ENCODE assay signal across 9 mouse cellular contexts in genomic region chr5:31294964-31295605, GRCm38 (mm10). TPM values are rescaled to one million over a fixed set of nuclear protein-coding genes. Genes with fewer than 3 reads are reported as not detected.
A peak's percentile ranks its signal among the peaks of the same experiment; 100 is the strongest.
DNase-seq lines count a peak whose midpoint lies in the region; ATAC-seq and TF ChIP-seq lines count a peak whose summit lies in the region.
"Had no signal": no experiment of that assay in that cellular context is flagged by ENCODE, and none has a peak within 500 bp of the region (broad histone marks: within the 10 kb centered on the region; RNA-seq: fewer than 3 reads in every experiment).

No protein-coding gene starts in this region.

- H3K79me3 ChIP-seq in C2C12 (ENCODE audit: low read depth) = no peaks in the 10 kb centered on the region

- peak overlapping the region; percentile 26 for H3K4me3 ChIP-seq in C2C12 (ENCODE audit: insufficient read depth, poor library complexity, severe bottlenecking)
- H3K4me3 ChIP-seq in hindbrain, postnatal 0 days (ENCODE audit: low read length) = peak overlapping the region; percentile 85
- H3K4me3 ChIP-seq in midbrain, postnatal 0 days (ENCODE audit: low read depth, low read length) = peak overlapping the region; percentile 93

- H3ac ChIP-seq in C2C12 (ENCODE audit: control insufficient read depth, insufficient read length, low read depth) = peak overlapping the region; percentile 59

- peak overlapping the region; percentile 95 for H3K9ac ChIP-seq in hindbrain, postnatal 0 days (replicated peaks; ENCODE audit: low read length)
- H3K9ac ChIP-seq in midbrain, postnatal 0 days (replicated peaks; ENCODE audit: low read length, poor library complexity, severe bottlenecking) = peak overlapping the region; percentile 95

- intact Hi-C loops in left cerebral cortex, postnatal 4 days (cut with DNase I) = loop anchor here (5.0 kb wide), 1 partner anchor 157 kb away; the partner anchor contains the start of gene Zfp512

- H3K27ac ChIP-seq in hindbrain, postnatal 0 days = peak overlapping the region; percentile 89
- peak overlapping the region; percentile 82 for H3K27ac ChIP-seq in midbrain, postnatal 0 days (ENCODE audit: low read depth, low read length)

- peaks cover 16% of the 10 kb centered on the region for H3K27me3 ChIP-seq in C2C12 (ENCODE audit: control insufficient read depth, insufficient read depth, insufficient read length)
- no peaks in the 10 kb centered on the region for H3K27me3 ChIP-seq in hindbrain, postnatal 0 days (ENCODE audit: insufficient read depth, low read length)
- no peaks in the 10 kb centered on the region for H3K27me3 ChIP-seq in midbrain, postnatal 0 days (ENCODE audit: insufficient read depth, low read length)

- peak overlapping the region; percentile 91 for H3K4me2 ChIP-seq in hindbrain, postnatal 0 days (ENCODE audit: low read depth, low read length)
- H3K4me2 ChIP-seq in midbrain, postnatal 0 days (ENCODE audit: low read depth, low read length, poor library complexity, severe bottlenecking) = peak overlapping the region; percentile 92

- H3K36me3 ChIP-seq in C2C12 (ENCODE audit: control insufficient read depth, insufficient read depth) = no peaks in the 10 kb centered on the region
- H3K36me3 ChIP-seq in hindbrain, postnatal 0 days (ENCODE audit: insufficient read depth, low read length) = peaks cover 17% of the 10 kb centered on the region; the same call in 1 of the 2 replicates
- H3K36me3 ChIP-seq in midbrain, postnatal 0 days (ENCODE audit: insufficient read depth, low read length) = peaks cover 5% of the 10 kb centered on the region; the same call in 1 of the 2 replicates

- H3K79me2 ChIP-seq in C2C12 (ENCODE audit: control insufficient read depth, insufficient read depth) = no peaks in the 10 kb centered on the region

- peak; percentile 12 for DNase-seq in gastrocnemius, postnatal 10 days
- DNase-seq in gastrocnemius, adult 8-10 months (ENCODE audit: low spot score in 2 of 2) = no peak
- peak; percentile 38 to 44 for DNase-seq in cerebellum, postnatal 25 days
- DNase-seq in hindbrain, postnatal 0 days (ENCODE audit: low spot score) = peak; percentile 36
- DNase-seq in midbrain, postnatal 0 days (ENCODE audit: low spot score) = peak; percentile 4
- DNase-seq in left cerebral cortex, postnatal 4 days = no peak
- no peak for DNase-seq in urinary bladder, postnatal 4 days (ENCODE audit: low spot score in 2 of 2)

- WGBS in hindbrain, postnatal 0 days = 6% methylated on average over 29 of the region's 29 CpGs
- 5% methylated on average over 29 of the region's 29 CpGs for WGBS in midbrain, postnatal 0 days

- no peak; the same call in 1 of the 2 replicates for ATAC-seq in hindbrain, postnatal 0 days
- ATAC-seq in midbrain, postnatal 0 days (ENCODE audit: low FRiP score) = peak; percentile 22; the same call in 1 of the 2 replicates

- no peak for TF ChIP-seq CTCF in C2C12 (IDR thresholded peaks at IDR 0.05; ENCODE audit: control insufficient read depth, insufficient read depth, insufficient read length)
- peak; percentile 24; the same call in 1 of the 2 replicates for TF ChIP-seq CTCF in hindbrain, postnatal 0 days (IDR thresholded peaks at IDR 0.05; ENCODE audit: low read depth)
- TF ChIP-seq CTCF in midbrain, postnatal 0 days (IDR thresholded peaks at IDR 0.05) = peak; percentile 32

- H3K9me3 ChIP-seq in hindbrain, postnatal 0 days (ENCODE audit: low read length) = no peaks in the 10 kb centered on the region
- H3K9me3 ChIP-seq in midbrain, postnatal 0 days (ENCODE audit: low read length) = no peaks in the 10 kb centered on the region

- H3K4me1 ChIP-seq in hindbrain, postnatal 0 days (ENCODE audit: insufficient read depth, low read length) = peaks cover 4% of the 10 kb centered on the region; the same call in 1 of the 2 replicates
- peaks cover 15% of the 10 kb centered on the region; the same call in 1 of the 2 replicates for H3K4me1 ChIP-seq in midbrain, postnatal 0 days (ENCODE audit: insufficient read depth, low read length)

TF ChIP-seq in C2C12, 6 proteins besides CTCF, POLR2A, EP300 and RAD21:
- TF ChIP-seq USF1 (IDR thresholded peaks at IDR 0.05; ENCODE audit: low read depth) (no peak), FOSL1 (IDR thresholded peaks at IDR 0.05; ENCODE audit: insufficient read depth, low read length, poor library complexity, severe bottlenecking) (no peak), MYOG (IDR thresholded peaks at IDR 0.05; ENCODE audit: control insufficient read depth, extremely low read depth, insufficient read length) (no peak), CEBPB (IDR thresholded peaks at IDR 0.05; ENCODE audit: low read depth) (no peak), MAX (IDR thresholded peaks at IDR 0.05) (no peak), MYOD1 (IDR thresholded peaks at IDR 0.05; ENCODE audit: control insufficient read depth, insufficient read length, low read depth) (no peak)

RNA-seq across cellular contexts. Expression of gene Fndc4, which starts 0.8 kb away (rescaled TPM):
- 1 to 10 TPM; 8.8 to 10.0 TPM for total RNA-seq in gastrocnemius, postnatal 10 days (2021)
- total RNA-seq in gastrocnemius, adult 8-10 months (2022) = 1 to 10 TPM; 1.1 to 2.0 (median 1.2) TPM
- polyA plus RNA-seq in C2C12 (2012; fragmentation: generic; extraction: Trizol) = 17.7 TPM
- 184 and 187 TPM in 2 replicates for total RNA-seq in hindbrain, postnatal 0 days (2014; rRNA removed)
- 122 TPM in 2 replicates for polyA plus RNA-seq in hindbrain, postnatal 0 days (2015; fragmentation: Nextera tagmentation; extraction: Ambion mirVana)
- 155 and 188 TPM in 2 replicates for total RNA-seq in midbrain, postnatal 0 days (2014; rRNA removed)
- polyA plus RNA-seq in midbrain, postnatal 0 days (2015; fragmentation: Nextera tagmentation; extraction: Ambion mirVana) = 103 and 118 TPM in 2 replicates
- total RNA-seq in left cerebral cortex, postnatal 4 days (2021) = 100 to 1,000 TPM; 170 to 172 TPM

RNA-seq across cellular contexts. Expression of gene Gckr, which starts 2.2 kb away (rescaled TPM):
- under 1 TPM; 0.14 to 0.27 TPM for total RNA-seq in gastrocnemius, postnatal 10 days (2021)
- not detected for total RNA-seq in gastrocnemius, adult 8-10 months (2022)
- not detected for polyA plus RNA-seq in C2C12 (2012; fragmentation: generic; extraction: Trizol)
- total RNA-seq in hindbrain, postnatal 0 days (2014; rRNA removed) = 0.89 TPM in 1 of 2 replicates, not detected in the other
- 0.56 and 0.93 TPM in 2 replicates for polyA plus RNA-seq in hindbrain, postnatal 0 days (2015; fragmentation: Nextera tagmentation; extraction: Ambion mirVana)
- 0.42 and 1.2 TPM in 2 replicates for total RNA-seq in midbrain, postnatal 0 days (2014; rRNA removed)
- polyA plus RNA-seq in midbrain, postnatal 0 days (2015; fragmentation: Nextera tagmentation; extraction: Ambion mirVana) = 0.85 and 1.0 TPM in 2 replicates
- under 1 TPM in 1 of 2 experiments, not detected in 1; 0.52 TPM for total RNA-seq in left cerebral cortex, postnatal 4 days (2021)

RNA-seq across cellular contexts. Expression of gene Ift172, which starts 4.2 kb away (rescaled TPM):
- 10 to 100 TPM; 20.2 to 27.7 TPM for total RNA-seq in gastrocnemius, postnatal 10 days (2021)
- 10 to 100 TPM; 24.6 to 32.9 (median 28.6) TPM for total RNA-seq in gastrocnemius, adult 8-10 months (2022)
- polyA plus RNA-seq in C2C12 (2012; fragmentation: generic; extraction: Trizol) = 10.7 TPM
- 38.2 and 41.8 TPM in 2 replicates for total RNA-seq in hindbrain, postnatal 0 days (2014; rRNA removed)
- 16.7 and 18.2 TPM in 2 replicates for polyA plus RNA-seq in hindbrain, postnatal 0 days (2015; fragmentation: Nextera tagmentation; extraction: Ambion mirVana)
- 28.2 and 45.8 TPM in 2 replicates for total RNA-seq in midbrain, postnatal 0 days (2014; rRNA removed)
- 16.5 and 17.7 TPM in 2 replicates for polyA plus RNA-seq in midbrain, postnatal 0 days (2015; fragmentation: Nextera tagmentation; extraction: Ambion mirVana)
- total RNA-seq in left cerebral cortex, postnatal 4 days (2021) = 10 to 100 TPM; 65.9 to 69.3 TPM

RNA-seq across cellular contexts. Expression of gene Krtcap3, which starts 43.6 kb away (rescaled TPM):
- 1 to 10 TPM; 1.5 to 3.0 TPM for total RNA-seq in gastrocnemius, postnatal 10 days (2021)
- total RNA-seq in gastrocnemius, adult 8-10 months (2022) = 1 to 10 TPM in 3 of 4 experiments, under 1 TPM in 1; 0.68 to 1.4 (median 1.2) TPM
- polyA plus RNA-seq in C2C12 (2012; fragmentation: generic; extraction: Trizol) = 0.88 TPM
- total RNA-seq in hindbrain, postnatal 0 days (2014; rRNA removed) = 2.4 and 3.2 TPM in 2 replicates
- 2.5 and 2.9 TPM in 2 replicates for polyA plus RNA-seq in hindbrain, postnatal 0 days (2015; fragmentation: Nextera tagmentation; extraction: Ambion mirVana)
- 1.2 and 2.5 TPM in 2 replicates for total RNA-seq in midbrain, postnatal 0 days (2014; rRNA removed)
- 1.5 and 3.4 TPM in 2 replicates for polyA plus RNA-seq in midbrain, postnatal 0 days (2015; fragmentation: Nextera tagmentation; extraction: Ambion mirVana)
- 1 to 10 TPM; 2.2 to 3.1 TPM for total RNA-seq in left cerebral cortex, postnatal 4 days (2021)

RNA-seq across cellular contexts. Expression of gene Gm9970, which starts 54.1 kb away (rescaled TPM):
- not detected for total RNA-seq in gastrocnemius, postnatal 10 days (2021)
- not detected for total RNA-seq in gastrocnemius, adult 8-10 months (2022)
- 0.09 TPM for polyA plus RNA-seq in C2C12 (2012; fragmentation: generic; extraction: Trizol)
- 7.0 TPM in 1 of 2 replicates, not detected in the other for total RNA-seq in hindbrain, postnatal 0 days (2014; rRNA removed)
- polyA plus RNA-seq in hindbrain, postnatal 0 days (2015; fragmentation: Nextera tagmentation; extraction: Ambion mirVana) = 0.29 and 0.84 TPM in 2 replicates
- not detected in 2 replicates for total RNA-seq in midbrain, postnatal 0 days (2014; rRNA removed)
- 0.34 and 0.93 TPM in 2 replicates for polyA plus RNA-seq in midbrain, postnatal 0 days (2015; fragmentation: Nextera tagmentation; extraction: Ambion mirVana)
- total RNA-seq in left cerebral cortex, postnatal 4 days (2021) = not detected
- total RNA-seq: hematopoietic stem cell, adult 5-6 weeks had no signal

Comparison
In these comparisons a context has a peak if more than half of its experiments do, and no peak if none do; other contexts are left out.
1. DNase-seq: peak in gastrocnemius, postnatal 10 days (single experiment), cerebellum, postnatal 25 days (2 of 2), hindbrain, postnatal 0 days (single experiment) and midbrain, postnatal 0 days (single experiment); none in gastrocnemius, adult 8-10 months (0 of 2), left cerebral cortex, postnatal 4 days (single experiment) and urinary bladder, postnatal 4 days (0 of 2).
2. H3K4me3 ChIP-seq: peak in every context shown above with its lines; median percentile 93 in midbrain, postnatal 0 days; 85 in hindbrain, postnatal 0 days; 26 in C2C12.
3. RNA of gene Fndc4, which starts 0.8 kb away (total RNA-seq): 155 to 188 TPM in midbrain, postnatal 0 days, 184 to 187 TPM in hindbrain, postnatal 0 days and 170 to 172 TPM in left cerebral cortex, postnatal 4 days; 8.8 to 10.0 TPM in gastrocnemius, postnatal 10 days and 1.1 to 2.0 TPM in gastrocnemius, adult 8-10 months; every median in the first group is over 10 times any median in the second.